Mouse (Mus musculus) heart, postnatal 25 days (tissue): ENCODE measurements at regions not wholly inside any gene's neighbourhood (a gene's known extent, or its start where the extent isn't known, plus 50 kb on each side); places are given as distances from the start of the nearest gene placed in this dataset.

Source experiments
- DNase-seq: peaks from one replicate; pipeline ENCODE4 v3.0.0; 2022; ENCODE audit warnings: low spot score
- intact Hi-C: fragments of 180-260 bp; cut with DNase I; formaldehyde crosslinking; loops from one replicate; pipeline ENCODE4 v1.15.1; 2025

GRCm38 (mm10) chr4:31594089-31594488, 369.8 kb upstream of the Map3k7 start:
- intact Hi-C loops = no loop called here
- no peak for DNase-seq

GRCm38 (mm10) chr4:31601536-31601935, 362.4 kb upstream of the Map3k7 start:
- intact Hi-C loops = no loop called here
- no peak for DNase-seq

- DNase-seq = no peak
- intact Hi-C loops = no loop called here
These were observed 360.1 kb upstream of the Map3k7 start for GRCm38 (mm10) chr4:31603776-31604175.

GRCm38 (mm10) chr4:31608811-31609210, 355.1 kb upstream of the Map3k7 start:
- no peak for DNase-seq
- intact Hi-C loops = no loop called here

GRCm38 (mm10) chr4:31609559-31609958, 354.3 kb upstream of the Map3k7 start:
- DNase-seq = no peak
- intact Hi-C loops = no loop called here

- intact Hi-C loops = no loop called here
- DNase-seq = no peak
These were observed 351.6 kb upstream of the Map3k7 start for GRCm38 (mm10) chr4:31612147-31612824.

GRCm38 (mm10) chr4:31612825-31613514, 350.9 kb upstream of the Map3k7 start:
- DNase-seq = no peak
- intact Hi-C loops = no loop called here

DNA sequence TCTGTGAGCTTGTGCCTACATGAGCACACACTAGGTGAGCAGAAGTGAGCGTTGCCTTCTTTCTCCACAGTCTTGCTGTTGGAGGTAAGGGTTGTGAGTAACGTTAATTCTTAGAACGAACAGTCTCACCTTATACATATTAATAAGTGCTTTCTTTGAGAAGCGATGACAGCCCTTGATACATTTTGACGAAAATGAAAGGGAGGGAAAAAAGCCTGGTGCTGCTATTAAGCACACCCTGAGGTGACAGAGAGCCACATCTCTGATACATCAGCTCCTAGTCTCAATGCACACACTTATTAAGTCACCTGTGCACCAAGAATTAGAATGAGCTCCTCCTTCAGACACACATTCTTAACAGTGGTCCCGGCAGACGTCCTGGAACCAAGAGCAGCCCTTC, 346.3 kb upstream of the Map3k7 start:
- intact Hi-C loops = no loop called here

GRCm38 (mm10) chr4:31618026-31618425, 345.9 kb upstream of the Map3k7 start:
- DNase-seq = no peak
- intact Hi-C loops = no loop called here

More for the DNA sequence above, 346.3 kb upstream of the Map3k7 start:
- DNase-seq = no peak

DNA sequence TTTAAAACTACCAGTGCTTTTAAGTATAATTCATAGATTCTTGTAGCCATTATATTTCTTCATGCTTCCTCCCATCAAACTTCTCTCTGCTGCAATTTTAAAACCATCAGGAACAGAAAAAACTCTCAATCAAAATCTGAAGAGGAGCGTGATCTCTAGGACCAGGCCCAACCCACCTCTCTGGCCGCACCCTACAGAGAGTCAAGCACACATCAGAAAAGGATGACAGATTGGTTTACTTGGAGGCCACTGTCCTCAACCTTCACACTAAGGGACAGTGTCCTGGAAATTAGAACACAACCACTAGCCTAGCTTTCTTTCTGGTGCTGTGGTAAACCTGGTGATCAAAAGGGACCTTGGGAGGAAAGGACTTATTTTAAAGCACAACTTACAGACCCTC, 342.7 kb upstream of the Map3k7 start:
- no peak for DNase-seq
- intact Hi-C loops = no loop called here

DNA sequence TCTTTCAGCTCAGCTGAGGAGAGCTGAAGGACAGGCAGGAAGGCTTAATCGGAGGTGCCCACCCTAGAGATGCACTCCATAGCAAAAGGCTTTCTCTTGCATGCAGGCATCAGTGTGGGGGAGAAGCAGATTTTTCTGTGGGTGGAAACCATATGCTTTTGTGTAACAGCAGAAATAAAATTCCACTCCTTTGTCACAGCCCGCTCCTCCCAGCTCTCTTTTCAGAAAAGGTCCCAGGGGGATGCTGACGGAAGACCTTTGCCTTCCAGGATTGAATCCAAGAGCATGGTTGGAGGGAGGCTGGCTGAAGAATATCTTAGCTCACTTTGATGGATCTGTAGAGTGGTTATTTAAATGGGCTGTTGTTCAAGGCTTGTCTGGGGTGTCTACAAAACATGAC, 336.8 kb upstream of the Map3k7 start:
- intact Hi-C loops = no loop called here
- DNase-seq = no peak

DNA sequence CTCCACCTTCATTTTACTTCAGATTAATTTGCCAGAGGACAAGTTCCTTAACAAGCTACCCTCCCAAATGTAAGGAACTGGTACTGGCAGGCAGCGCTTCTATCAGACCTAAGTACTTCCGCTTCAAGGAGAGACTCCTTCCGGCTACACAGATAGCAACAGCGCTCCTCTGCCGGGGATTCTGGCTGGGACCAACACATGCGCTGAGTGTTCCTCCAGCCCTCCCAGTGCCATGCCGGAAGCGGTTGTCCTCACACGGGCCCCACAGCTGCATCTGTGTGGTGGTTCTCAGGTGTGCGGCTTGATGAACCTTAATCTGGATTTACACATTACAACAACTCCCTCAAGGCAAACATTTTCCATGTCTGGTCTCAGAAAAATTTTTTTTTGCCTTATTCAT, 336.1 kb upstream of the Map3k7 start:
- DNase-seq = no peak

GRCm38 (mm10) chr4:31638564-31638963, 325.3 kb upstream of the Map3k7 start:
- intact Hi-C loops = no loop called here
- no peak for DNase-seq

More for the DNA sequence above, 336.1 kb upstream of the Map3k7 start:
- intact Hi-C loops = no loop called here

DNA sequence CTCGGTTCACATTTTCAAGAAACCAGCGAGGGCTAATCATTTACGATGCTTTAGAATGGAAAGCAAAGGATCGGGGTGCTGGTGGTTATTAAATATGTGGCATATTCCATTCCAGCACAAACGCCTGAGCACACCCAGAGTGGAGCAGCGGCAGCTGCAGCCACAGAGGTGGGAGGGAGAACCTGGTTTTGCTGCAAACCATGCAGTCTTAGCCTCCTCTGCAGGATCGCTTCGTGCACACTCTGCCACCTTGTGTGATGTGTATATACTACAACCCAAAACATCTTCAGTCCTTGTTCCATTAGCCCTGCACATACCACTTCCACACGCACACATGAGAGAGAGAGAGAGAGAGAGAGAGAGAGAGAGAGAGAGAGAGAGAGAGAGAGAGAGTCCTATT, 321.7 kb upstream of the Map3k7 start:
- intact Hi-C loops = no loop called here
- DNase-seq = no peak

DNA sequence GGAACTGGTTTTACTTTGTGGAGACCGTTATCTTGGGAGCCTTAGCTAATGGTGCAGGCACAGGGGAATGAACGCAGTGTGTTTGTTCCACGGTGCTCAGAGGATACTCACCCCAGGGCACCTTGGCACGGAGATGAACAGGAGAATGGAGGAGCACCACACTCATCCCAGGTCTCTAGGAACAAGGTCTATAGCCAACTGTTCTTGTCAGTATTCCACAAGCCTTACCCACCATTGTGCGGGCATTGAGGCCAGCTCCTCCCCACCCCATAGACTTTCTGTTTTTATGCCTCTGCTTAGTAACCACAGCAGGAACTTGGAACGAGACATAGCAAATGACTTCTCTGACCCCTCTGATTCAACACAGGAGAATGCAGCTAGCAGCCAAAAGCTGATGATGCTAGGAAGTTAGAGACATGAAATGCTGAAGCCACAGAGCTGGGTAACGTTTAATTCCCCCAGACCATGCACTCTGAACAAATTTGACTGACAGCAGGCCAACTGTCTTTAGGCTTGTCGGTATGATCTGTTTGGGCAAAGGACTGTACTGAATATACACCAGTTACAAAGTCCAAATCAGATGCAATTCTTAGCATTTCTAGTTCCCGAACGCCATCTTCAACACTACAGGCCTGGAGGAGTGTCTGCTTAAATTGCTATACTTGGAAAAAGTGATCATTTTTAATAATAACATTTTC, 321.2 kb upstream of the Map3k7 start:
- DNase-seq = peak; percentile 36
- intact Hi-C loops = no loop called here

- intact Hi-C loops = no loop called here
- DNase-seq = no peak
These were observed 315.1 kb upstream of the Map3k7 start for GRCm38 (mm10) chr4:31648631-31649368.

GRCm38 (mm10) chr4:31655364-31656106, 308.4 kb upstream of the Map3k7 start:
- no peak for DNase-seq

GRCm38 (mm10) chr4:31656111-31656510, 307.8 kb upstream of the Map3k7 start:
- no peak for DNase-seq
- intact Hi-C loops = no loop called here

More at GRCm38 (mm10) chr4:31655364-31656106, 308.4 kb upstream of the Map3k7 start:
- intact Hi-C loops = no loop called here

GRCm38 (mm10) chr4:31658820-31659219, 305.1 kb upstream of the Map3k7 start:
- intact Hi-C loops = no loop called here
- no peak for DNase-seq

GRCm38 (mm10) chr4:31660896-31661295, 303.0 kb upstream of the Map3k7 start:
- DNase-seq = no peak
- intact Hi-C loops = no loop called here
